Mouse (Mus musculus) right cerebral cortex, postnatal 4 days (tissue): Measurements from ENCODE around the gene Nt5m.

Experiments used
- DNase-seq: peaks from one replicate; pipeline ENCODE4 v3.0.0-alpha.2; 2022

The Nt5m gene

GRCm38 (mm10) chr11:59906521-59907123 lies 67.4 kb downstream of the Nt5m start:
- no peak for DNase-seq

GRCm38 (mm10) chr11:59908446-59908845 lies 69.2 kb downstream of the Nt5m start:
- no peak for DNase-seq

- no peak for DNase-seq
These were observed 71.3 kb downstream of the Nt5m start for GRCm38 (mm10) chr11:59910586-59910985.

GRCm38 (mm10) chr11:59911523-59911922 lies 72.3 kb downstream of the Nt5m start:
- no peak for DNase-seq

GRCm38 (mm10) chr11:59913702-59914101 lies 74.5 kb downstream of the Nt5m start:
- DNase-seq, result no peak

GRCm38 (mm10) chr11:59918014-59918413 lies 78.8 kb downstream of the Nt5m start:
- DNase-seq, result no peak

- no peak for DNase-seq
These were observed 80.2 kb downstream of the Nt5m start for GRCm38 (mm10) chr11:59919401-59919800.

- no peak for DNase-seq
These were observed 81.1 kb downstream of the Nt5m start for GRCm38 (mm10) chr11:59920331-59920730.

GRCm38 (mm10) chr11:59921265-59921664 lies 82.0 kb downstream of the Nt5m start:
- DNase-seq, result no peak

GRCm38 (mm10) chr11:59930031-59930430 lies 90.8 kb downstream of the Nt5m start:
- no peak for DNase-seq
